Mouse (Mus musculus): ENCODE results near the gene Serpinb9c.
"Not testable (repeated sequence)": the region's sequence is repeated elsewhere in the genome, so short reads cannot be mapped to it uniquely, and the experiment has no call there.

Serpinb9c gene

GRCm38 (mm10) chr13:33159642-33160041 is at the start of gene Serpinb9c:
TSS of gene Serpinb9c (minus strand) at chr13:33159742.
- DNase-seq (ENCODE audit: low spot score) = no peak

GRCm38 (mm10) chr13:33199740-33200139 is 40.2 kb upstream of the Serpinb9c start:
- DNase-seq (ENCODE audit: low spot score) = no peak

- DNase-seq (ENCODE audit: low spot score) = no peak
Observed at GRCm38 (mm10) chr13:33192659-33193058, 33.1 kb upstream of the Serpinb9c start, which contains the start of gene Serpinb9d. TSS of gene Serpinb9d (plus strand) at chr13:33192959.

- not testable (repeated sequence) for DNase-seq (ENCODE audit: low spot score)
Observed at GRCm38 (mm10) chr13:33190486-33190885, 30.9 kb upstream of the Serpinb9c start.

GRCm38 (mm10) chr13:33141435-33141834 is 18.1 kb downstream of the Serpinb9c start:
- DNase-seq (ENCODE audit: low spot score) = no peak

- DNase-seq (ENCODE audit: low spot score) = no peak
Observed at GRCm38 (mm10) chr13:33137717-33138116, 21.8 kb downstream of the Serpinb9c start.

- DNase-seq (ENCODE audit: low spot score) = no peak
Observed at GRCm38 (mm10) chr13:33113054-33113453, 46.5 kb downstream of the Serpinb9c start.

GRCm38 (mm10) chr13:33105626-33106025 is 53.9 kb downstream of the Serpinb9c start:
- DNase-seq (ENCODE audit: low spot score) = no peak

All from embryo, embryonic 10 days (tissue).